Mouse (Mus musculus) spleen, adult 2 months (tissue): ENCODE measurements around the gene Kcne3.

ENCODE experiments used
- CTCF ChIP-seq: fragments of 200-500 bp; IDR thresholded peaks from 2 replicates; pipeline ENCODE4 v1.5.1; 2011; ENCODE audit warnings: mild to moderate bottlenecking, inconsistent platforms; ENCODE audit not compliant: insufficient read depth, insufficient read length, insufficient replicate concordance; ENCODE audit errors: extremely low read depth
- POLR2A ChIP-seq: fragments of 200-500 bp; IDR thresholded peaks from 2 replicates; pipeline ENCODE4 v1.6.1; 2011; ENCODE audit warnings: low read depth, low read length, inconsistent platforms

DNA sequence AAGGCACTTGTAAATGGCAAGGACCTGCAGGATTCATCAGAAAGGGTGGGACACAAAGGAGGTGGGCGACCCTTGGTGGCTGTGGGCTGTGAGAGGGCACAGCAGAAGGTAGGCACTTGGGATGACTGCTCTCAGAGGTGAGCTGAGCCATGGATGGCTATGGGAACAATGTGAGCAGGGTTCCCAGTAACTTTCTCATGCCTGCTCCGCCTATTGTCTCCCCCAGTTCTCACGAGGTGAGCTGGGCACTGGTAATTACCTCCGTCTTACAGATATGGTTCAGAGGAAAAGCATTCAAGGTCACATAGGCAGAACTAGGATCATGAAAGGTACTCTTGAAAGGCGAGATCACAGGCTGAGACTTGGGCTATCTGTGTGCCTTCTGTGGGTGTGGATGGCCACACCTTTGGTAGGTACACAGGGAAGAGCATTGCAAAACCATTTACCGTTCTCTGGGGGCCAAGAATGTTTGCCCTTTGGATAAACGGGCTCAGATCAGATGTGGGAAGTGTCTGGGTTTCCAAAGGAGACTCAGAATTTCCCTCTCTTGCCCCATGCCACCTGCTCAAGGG lies 3.6 kb downstream of the Kcne3 start:
- TF ChIP-seq POLR2A = no peak
- TF ChIP-seq CTCF = no peak
